Mouse (Mus musculus) regulatory T cell (primary cell): Measurements from ENCODE around the gene Wwp2.

Experiments
- in situ Hi-C: fragments of 300-600 bp; cut with MboI, MseI; formaldehyde crosslinking; loops from one replicate; pipeline ENCODE4 v1.15.1; 2025; ENCODE audit warnings: high pct_unique_total_duplicates

Wwp2 gene

DNA sequence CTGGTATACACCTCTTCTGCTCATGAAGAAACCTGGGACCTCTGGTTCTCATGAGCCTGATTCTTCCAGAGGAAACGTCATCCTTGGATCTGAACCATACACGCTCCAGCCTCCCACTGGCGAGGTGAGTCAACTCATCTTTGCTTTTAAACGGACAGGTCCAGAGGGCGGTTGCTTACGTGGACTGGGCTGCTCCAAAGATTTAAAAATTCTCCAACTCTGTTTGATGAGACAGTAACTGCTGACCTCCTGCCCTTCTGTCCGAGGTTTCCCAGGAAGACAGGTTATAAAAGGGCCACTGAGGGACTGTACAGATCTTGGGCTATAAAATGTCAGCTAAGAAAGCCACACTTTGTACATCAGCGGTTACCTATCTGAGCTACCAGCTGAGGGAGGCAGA lies 5.3 kb upstream of the Wwp2 start:
- in situ Hi-C loops: loop anchor here (25.0 kb wide), 1 partner anchor 1456 kb away; no protein-coding TSS in a partner anchor

DNA sequence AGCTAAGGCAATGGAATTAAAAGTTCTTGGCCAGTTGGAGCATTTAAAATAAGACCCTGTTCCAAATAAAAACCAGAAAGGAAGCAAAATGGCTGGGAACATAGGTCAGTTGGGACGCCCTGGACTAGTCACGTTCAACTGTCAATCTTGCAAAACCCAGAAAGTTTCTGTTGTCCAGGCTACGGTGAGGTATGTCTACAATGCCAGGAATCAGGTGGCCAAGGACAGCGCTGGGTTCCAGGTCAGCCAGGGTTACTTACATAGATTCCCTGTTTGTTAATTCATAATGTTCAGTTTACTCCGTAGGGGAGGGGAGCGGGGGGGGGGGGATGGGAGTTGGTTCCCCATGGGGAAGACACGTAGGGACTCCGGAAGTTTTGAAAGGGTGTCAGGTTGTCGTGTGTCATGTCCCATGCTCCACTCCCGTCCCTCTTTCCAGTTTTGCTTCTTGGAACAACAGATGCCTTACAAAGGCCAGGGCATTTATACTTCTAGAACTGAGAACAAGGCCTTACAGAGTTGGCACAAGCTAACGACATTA lies 674 bp upstream of the Wwp2 start:
- in situ Hi-C loops: loop anchor here (25.0 kb wide), 1 partner anchor 1452 kb away; no protein-coding TSS in a partner anchor

DNA sequence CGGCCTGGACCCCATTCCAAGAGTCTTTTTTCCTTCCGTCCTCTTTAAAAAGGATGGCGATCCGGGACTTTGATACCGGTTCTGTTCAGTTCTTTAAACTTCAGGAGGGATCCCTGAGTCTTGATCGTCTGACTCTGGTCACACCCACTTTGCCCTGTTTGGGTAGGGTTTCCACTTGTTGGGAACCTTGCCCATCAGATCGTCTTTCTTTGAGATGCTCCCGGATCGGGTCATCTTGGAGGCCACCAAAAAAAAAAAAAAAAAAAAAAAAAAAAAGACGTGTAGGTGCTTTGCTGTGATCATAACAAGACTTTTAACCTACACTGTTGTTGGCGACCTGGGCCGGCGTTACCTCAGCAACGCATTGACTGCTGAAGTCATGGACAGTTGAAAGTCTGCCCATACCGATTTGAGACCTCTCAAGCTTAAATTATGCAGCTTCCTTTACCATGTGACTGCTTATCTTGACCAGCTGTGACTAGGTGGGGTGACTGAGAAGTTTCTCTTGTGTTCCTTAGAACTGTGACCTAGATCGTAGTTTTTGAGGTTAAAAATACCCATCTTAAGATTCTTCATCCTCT lies 766 bp downstream of the Wwp2 start:
- in situ Hi-C loops: loop anchor here (25.0 kb wide), 1 partner anchor 1450 kb away; no protein-coding TSS in a partner anchor

DNA sequence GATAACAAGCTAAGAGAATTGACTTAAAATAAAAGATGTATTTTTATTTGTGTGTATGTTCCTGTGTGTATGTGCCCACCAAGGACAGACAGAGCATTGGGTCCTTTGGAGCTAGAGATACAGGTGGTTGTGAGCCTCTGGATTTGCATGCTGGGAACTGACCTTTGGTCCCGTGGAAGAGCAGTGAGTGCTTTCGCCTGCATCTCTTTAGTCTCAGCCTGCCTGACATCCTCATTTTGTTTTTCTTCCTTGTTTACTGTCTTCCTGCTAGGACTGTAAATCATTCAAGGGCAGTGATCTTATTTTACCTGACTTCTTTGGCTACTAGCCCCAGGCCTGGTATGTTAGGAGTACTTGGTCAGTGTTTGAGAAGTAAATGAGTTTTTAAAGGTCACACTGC lies 1.5 kb downstream of the Wwp2 start:
- in situ Hi-C loops: loop anchor here (25.0 kb wide), 1 partner anchor 1450 kb away; no protein-coding TSS in a partner anchor

DNA sequence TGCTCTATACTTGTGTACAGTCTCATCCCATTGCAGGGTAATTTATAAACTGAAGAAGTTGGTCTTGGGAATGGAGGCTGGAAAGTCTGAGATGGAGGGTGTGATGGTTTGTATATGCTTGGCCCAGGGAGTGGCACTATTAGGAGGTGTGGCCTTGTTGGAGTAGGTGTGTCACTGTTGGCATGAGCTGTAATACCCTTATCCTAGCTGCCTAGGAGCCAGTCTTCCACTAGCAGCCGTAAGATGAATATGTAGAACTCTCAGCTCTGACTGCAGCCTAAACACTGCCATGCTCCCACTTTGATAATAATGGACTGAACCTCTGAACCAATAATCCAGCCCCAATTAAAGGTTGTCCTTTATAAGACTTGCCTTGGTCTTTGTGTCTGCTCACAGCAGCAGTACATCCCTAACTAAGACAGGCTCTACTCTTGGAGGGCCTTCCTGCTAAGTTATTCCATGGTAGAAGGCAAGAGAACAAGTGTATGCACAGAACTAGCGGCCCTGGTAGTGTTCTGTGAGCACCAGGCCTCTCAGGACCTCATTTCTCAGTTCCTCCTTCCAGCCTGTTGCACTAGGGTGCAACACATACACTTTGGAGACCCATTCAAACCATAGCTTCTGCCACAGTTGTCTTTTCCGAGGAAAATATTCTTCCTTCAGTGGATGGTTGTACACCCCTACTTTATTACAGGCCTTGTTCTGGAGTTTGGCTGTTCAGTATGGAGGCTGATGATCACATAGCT lies 3.9 kb downstream of the Wwp2 start:
- in situ Hi-C loops: loop anchor here (25.0 kb wide), 1 partner anchor 1447 kb away; no protein-coding TSS in a partner anchor

DNA sequence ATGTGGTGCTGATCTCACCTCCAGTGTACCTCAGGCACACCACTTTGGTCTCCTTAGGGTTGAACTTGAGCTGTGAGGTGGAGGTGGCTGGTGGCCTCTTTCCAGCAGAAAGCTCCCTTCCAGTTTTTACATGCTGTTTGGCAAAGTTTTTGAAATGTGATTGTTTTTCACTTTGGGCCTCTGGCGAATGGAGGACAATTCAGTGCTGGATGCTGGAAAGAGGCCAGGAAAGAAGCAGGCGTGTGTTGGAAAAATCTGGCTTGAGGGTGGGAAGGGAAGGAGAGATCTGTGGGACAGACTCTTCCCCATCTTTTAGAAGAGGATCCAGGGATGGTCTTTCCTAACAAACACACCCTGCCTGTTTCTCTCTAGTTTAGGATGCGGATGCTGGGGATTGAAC lies 8.5 kb downstream of the Wwp2 start:
- in situ Hi-C loops: loop anchor here (25.0 kb wide), 1 partner anchor 1443 kb away; no protein-coding TSS in a partner anchor

DNA sequence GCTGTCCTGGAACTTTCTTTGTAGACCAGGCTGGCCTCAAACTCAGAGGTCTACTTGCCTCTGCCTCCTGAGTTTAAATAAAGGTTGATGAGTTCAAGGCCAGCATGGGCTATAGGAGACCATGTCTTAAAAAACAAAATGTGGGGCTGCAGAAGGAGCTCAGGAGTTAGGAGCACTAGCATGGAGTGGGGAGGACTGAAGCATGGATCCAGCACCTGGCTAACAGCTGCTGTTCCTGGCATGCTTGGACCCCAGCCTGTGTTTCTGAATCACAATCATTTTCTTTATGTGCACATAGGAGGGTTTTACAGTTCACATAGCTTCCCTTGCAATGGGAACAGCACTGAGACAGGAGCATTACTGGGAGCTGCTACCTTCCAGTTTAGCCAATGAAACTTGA lies 11.5 kb downstream of the Wwp2 start:
- in situ Hi-C loops: loop anchor here (25.0 kb wide), 1 partner anchor 1440 kb away; no protein-coding TSS in a partner anchor

DNA sequence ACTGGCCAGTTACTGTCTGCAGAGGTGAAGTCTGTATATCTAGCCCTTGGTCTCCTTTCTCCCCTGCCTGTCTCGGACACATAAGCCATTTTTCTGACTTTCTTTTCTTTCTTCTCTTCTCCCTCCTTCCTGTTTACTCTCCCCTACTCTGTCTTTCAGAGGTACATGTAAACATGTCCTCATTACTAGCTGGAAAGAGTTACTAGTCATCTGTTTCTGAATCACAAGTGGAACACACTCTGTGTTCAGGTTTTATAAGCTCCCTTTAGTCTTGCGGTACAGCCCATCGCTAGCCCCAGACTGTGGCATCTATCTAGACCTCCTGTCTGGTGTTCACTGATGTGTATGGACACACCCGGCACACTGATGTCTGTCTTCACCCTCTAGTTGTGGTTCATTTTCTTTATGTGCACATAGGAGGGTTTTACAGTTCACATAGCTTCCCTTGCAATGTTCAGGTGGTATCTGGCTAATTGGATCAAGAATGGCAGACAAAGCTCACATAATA lies 12.3 kb downstream of the Wwp2 start:
- in situ Hi-C loops: loop anchor here (25.0 kb wide), 1 partner anchor 1439 kb away; no protein-coding TSS in a partner anchor

DNA sequence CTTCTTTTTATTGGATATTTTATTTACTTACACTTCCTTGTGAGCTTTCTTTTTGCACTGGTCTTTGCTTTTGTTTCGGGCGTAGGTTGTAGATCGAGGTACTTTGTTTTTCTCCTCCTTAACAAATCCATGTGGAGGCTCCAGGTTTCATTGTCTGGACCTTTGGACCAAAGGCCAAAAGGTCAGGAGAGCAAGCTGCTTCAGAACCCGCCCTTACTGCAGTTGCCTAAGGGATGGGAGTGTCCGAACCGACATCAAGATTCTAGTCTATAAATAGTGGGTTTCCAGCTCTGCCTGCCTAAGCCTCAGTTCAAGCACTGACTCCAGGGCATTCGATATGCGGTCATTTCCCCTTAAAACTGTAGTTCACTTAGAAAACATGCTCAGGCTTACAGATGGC lies 13.0 kb downstream of the Wwp2 start:
- in situ Hi-C loops: loop anchor here (25.0 kb wide), 1 partner anchor 1438 kb away; no protein-coding TSS in a partner anchor

DNA sequence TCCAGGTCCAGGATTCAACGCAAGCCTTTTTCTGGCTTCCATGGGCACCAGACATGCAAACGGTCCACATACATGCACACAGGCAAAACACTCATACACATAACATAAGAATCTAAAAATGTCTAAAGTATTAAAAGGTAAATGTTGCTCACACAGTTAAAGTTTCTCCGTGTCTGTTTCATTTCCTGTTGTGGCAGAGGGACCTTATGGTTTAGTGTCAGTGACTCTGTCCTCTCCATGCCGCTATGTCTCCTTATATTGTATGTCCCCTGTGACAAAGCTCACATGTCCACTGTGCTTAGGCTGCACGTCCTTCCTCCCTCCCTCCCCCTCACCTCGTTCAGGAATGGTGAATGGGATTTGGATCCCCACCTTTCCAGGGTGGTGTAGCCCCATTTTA lies 13.5 kb downstream of the Wwp2 start:
- in situ Hi-C loops: loop anchor here (25.0 kb wide), 1 partner anchor 1438 kb away; no protein-coding TSS in a partner anchor

DNA sequence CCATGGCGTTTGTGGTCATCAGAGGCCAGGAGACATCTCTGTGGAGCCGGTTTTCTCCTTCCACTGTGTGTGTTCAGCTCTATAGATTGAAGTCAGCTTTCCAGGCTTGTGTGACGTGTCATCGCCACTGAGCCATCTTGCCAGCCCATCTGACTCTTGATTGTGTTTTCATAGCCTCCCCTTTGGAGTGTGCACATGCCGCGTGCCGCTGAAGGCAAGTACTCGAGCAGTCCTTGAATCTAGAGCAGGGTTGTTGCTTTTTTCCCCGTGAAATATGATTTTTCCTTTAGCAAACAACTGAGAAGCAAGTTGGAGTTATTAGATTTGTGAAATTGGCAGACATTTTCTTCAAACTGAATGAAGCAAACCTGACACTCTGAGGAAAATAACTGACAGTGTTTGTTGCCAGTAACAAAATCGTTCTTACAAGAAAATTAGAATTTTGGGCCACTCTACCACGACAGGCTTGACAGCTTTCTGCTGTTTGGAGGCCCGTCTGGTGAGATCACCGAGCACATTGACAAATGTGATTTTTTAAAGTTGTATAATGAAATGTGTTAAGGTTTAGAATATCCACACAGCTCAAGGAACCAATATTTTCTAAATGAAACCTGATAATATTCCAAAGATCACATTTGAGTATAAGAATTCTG lies 15.4 kb downstream of the Wwp2 start:
- in situ Hi-C loops: no loop called here

DNA sequence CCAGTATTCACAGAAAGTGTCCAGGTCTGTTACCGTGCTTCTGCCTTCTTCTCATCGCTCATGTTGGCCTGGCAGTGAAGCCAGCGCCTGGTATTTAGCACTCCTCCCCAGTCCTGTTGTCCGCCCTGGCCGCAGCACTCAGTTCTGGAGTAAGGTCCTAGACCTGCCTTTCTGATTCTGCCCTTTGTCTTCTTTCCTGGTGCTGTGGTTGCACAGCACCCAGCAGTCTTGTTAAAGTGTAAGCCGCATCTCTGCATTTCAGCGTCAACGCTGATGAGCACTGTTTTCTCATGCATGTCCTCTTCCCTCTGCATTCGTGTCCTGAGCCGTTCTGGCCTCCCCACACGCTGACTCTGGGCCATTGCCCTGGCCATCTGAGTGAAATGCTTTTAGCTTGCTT lies 17.2 kb downstream of the Wwp2 start:
- in situ Hi-C loops: no loop called here

DNA sequence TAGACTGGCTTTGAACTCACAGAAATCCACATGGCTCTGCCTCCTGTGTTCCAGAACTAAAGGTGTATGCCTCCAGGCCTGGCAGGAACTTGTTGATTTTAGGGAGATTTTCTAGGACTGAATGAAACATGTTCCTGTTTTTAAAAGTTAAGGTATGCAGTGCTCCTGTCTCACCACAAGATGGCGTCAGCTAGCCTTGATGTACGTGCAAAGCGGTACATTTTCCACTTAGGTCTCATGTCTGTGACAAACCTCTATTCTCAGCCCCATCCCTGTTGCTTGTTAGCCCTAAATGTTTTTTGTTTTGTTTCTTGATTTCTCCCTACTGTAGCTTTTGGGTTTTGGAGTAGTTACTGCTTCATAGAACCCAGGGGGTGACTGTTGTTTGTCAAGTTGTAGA lies 19.1 kb downstream of the Wwp2 start:
- in situ Hi-C loops: no loop called here

DNA sequence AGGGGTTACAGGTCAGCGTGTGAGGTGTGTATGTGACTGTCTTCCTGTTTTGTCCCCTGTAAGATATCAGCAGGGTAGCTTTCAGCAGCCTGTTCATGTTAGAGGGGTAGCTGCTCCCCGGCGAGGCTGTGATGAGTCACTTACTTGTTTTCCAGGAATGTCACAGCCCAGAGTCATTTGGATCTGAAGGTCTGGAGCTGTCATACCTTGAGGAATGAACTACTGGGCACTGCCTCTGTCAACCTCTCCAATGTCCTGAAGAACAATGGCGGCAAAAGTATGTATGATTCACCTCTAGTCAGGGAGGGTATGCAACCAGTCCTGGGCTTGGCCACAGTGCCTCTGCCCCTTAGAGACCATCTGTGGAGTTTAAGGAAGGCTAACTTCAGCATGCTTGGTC lies 21.6 kb downstream of the Wwp2 start:
- in situ Hi-C loops: no loop called here

DNA sequence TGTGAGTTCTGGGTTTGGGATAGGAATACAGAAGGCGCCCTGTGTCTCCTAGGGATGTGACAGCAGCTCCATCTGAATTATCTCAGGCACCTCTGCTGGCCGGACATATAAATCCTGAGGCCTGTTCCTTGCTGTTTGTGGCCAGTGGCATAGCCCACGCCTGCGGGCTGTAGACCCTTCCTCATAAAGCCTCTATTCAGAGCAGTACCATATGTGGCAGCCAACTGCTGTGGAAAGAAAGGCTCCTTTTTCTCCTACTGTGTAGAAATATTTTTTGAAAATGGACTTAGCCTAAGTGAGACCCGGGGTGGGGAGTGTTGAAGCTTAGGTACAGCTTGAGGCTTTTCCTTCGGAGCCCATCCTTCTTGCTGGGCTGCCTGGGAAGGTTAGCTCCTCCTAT lies 22.1 kb downstream of the Wwp2 start:
- in situ Hi-C loops: no loop called here

DNA sequence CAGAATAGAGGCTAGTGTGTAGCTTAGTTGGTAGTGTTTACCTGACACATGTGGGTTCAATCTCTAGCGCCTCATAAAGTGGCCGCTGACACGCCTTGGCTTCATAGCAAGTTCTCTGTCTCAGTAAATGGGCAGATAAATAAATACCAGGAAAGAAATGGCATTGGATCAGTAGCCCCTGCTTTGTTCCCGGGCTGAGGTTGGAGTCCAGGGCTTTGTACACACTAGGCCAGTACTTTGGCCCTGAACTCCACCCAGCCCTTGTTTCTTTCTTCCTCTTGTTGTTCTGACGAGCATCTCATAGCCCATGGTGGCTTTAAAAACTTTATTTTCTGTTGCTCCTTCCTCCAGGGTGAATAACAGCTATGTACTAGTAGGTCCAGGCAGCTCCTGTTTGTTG lies 26.3 kb downstream of the Wwp2 start:
- in situ Hi-C loops: loop anchor here (5.0 kb wide), 1 partner anchor 115 kb away; no protein-coding TSS in a partner anchor

DNA sequence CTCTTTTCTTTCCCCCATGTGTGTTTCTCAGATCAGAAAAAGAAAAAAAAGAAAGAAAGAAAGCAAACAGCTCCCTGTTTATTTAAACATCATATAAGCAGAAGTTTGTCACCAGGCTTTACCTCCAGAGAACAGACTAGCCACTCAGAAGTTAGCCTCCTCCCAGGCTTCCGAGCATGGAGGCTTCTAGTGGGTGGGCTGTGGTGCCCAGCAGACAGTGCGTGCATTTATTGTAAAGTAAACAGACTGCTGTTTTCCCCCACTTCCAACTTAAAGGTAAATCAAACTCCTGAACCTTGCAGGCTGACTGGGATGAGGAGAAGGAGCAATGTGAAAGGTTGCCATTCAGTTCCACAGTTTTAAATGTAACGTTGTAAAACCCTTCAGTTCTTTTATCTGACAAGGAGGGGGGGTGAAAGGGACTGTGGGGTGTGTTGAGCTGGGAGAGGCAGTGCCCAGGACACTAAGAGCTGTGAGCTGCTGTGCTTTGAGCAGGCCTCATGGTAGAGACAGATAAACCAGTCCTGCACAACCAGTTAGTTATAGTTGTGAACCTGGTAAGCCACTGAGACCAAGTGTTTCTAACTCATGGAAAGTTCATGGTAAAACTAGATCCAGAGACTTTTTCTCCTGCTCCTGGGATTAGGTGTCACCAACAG lies 29.3 kb downstream of the Wwp2 start:
- in situ Hi-C loops: no loop called here

DNA sequence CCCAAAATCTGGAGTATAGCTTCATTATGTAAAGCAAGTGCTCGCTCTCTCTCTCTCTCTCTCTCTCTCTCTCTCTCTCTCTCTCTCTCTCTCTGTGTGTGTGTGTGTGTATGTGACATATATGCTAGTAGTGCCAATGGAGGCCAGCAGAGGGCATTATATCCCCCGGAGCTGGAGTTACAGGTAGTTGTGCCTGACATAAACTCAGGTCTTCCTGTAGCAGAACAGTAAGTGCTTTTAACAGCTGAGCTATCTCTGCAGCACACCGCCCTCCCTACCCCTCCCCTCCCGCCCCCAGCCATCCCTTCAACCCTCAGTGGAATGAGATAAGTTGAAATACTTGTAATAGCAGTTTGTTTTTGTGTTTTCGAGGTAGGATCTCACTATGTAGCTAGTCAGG lies 30.5 kb downstream of the Wwp2 start:
- in situ Hi-C loops: no loop called here

DNA sequence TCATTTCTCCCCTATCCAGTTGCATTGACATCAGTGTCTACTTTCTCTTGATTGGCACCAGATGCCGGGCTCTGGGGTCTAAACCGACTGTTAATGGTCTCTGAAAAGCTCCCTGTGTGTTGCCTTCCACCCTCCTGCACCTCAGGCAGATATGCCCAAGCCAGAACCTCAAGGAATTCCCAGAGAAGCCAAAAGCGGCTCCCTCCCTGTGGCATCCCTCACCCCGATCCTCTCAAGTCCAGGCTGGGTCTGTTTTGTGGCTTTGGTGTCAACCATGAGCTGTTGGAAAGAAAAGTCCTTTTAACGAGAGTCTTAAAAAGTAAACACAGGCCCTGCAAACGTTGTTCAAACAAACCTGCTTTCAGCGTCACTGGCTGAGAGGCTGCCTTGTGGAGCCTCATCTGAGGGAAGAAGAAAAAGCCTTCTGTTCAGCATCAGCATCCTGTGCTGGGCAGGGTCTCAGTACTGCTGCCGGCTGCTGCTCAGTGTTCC lies 32.7 kb downstream of the Wwp2 start:
- in situ Hi-C loops: no loop called here

DNA sequence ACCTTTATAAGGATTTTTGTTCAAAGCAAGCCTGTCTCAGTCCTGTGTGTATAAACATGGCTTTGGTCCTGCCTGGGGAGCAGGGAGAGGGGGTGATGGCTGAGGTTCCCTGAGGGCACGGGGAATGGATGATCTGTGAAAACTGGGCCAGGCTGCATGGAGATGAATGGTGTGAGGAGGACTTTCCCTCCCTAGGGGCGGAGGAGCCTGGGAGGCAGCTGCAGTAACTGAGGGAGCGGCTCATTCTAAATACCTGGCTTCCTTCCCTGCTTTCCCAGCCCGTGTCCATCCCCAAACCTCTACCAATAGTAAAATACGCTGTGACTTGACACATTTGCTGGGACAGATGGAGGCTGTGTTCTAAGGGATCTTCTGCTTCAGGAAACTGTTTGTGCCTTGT lies 34.1 kb downstream of the Wwp2 start:
- in situ Hi-C loops: no loop called here
